Mouse (Mus musculus) thymus, adult 2 months (tissue): Measurements from ENCODE around the gene Rnf220. TPM values are rescaled to one million over a fixed set of nuclear protein-coding genes. Genes with fewer than 3 reads are reported as not detected.

Experiments
- DNase-seq: peaks from one replicate; pipeline ENCODE4 v3.0.0; 2021
- H3K27ac ChIP-seq: fragments of 200-500 bp; 2 replicates; pipeline ENCODE4 v1.5.1; 2012; ENCODE audit warnings: low read length, control low read depth; ENCODE audit not compliant: control insufficient read depth, insufficient read depth
- H3K27me3 ChIP-seq: fragments of 200-500 bp; 2 replicates; pipeline ENCODE4 v1.6.1; 2012; ENCODE audit warnings: mild to moderate bottlenecking, low read length, moderate library complexity, mixed read lengths; ENCODE audit not compliant: control insufficient read depth, insufficient read depth
- H3K36me3 ChIP-seq: fragments of 200-500 bp; 2 replicates; pipeline ENCODE4 v1.6.1; 2012; ENCODE audit warnings: mild to moderate bottlenecking, low read length, moderate library complexity; ENCODE audit not compliant: control insufficient read depth, insufficient read depth
- H3K4me1 ChIP-seq: fragments of 200-500 bp; replicated peaks from 2 replicates; pipeline ENCODE4 v1.6.1; 2012; ENCODE audit warnings: low read length; ENCODE audit not compliant: control insufficient read depth, insufficient read depth
- H3K4me3 ChIP-seq: fragments of 200-500 bp; 2 replicates; pipeline ENCODE4 v1.5.1; 2012; ENCODE audit warnings: mild to moderate bottlenecking, low read length, control low read depth, moderate library complexity; ENCODE audit not compliant: control insufficient read depth, insufficient read depth
- CTCF ChIP-seq: fragments of 200-500 bp; IDR thresholded peaks from 2 replicates; pipeline ENCODE4 v1.5.1; 2012; ENCODE audit warnings: mild to moderate bottlenecking, control low read depth, low read length, moderate library complexity, borderline replicate concordance; ENCODE audit not compliant: control insufficient read depth, poor library complexity, insufficient read depth; ENCODE audit errors: extremely low read depth
- POLR2A ChIP-seq: fragments of 200-500 bp; IDR thresholded peaks from 2 replicates; pipeline ENCODE4 v1.6.1; 2012; ENCODE audit warnings: mild to moderate bottlenecking, low read length, control low read depth, moderate library complexity; ENCODE audit not compliant: control insufficient read depth, poor library complexity, insufficient read depth; ENCODE audit errors: extremely low read depth
- WGBS: fragments of 180-500 bp; shearing (Covaris S2); methylation state at CpG from one replicate; pipeline ENCODE4 v1.1.7; 2018; 5-methylcytosine and 5-hydroxymethylcytosine counted together
- polyA plus RNA-seq: library from polyadenylated mRNA; depleted of rRNA; stranded (reverse); fragments of >200 nt; gene quantifications from 2 replicates; pipeline ENCODE4 v1.2.3, GENCODE M21; 2012

Gene Rnf220
- polyA plus RNA-seq, 1 experiment, result 178 TPM

- H3K36me3 ChIP-seq, result no peaks in the 10 kb centered on the region
- no peak overlapping the region for H3K27ac ChIP-seq
- no peak for DNase-seq
- no peaks in the 10 kb centered on the region for H3K4me1 ChIP-seq
- WGBS, result 95% methylated on average over 2 of the region's 2 CpGs
- no peak overlapping the region for H3K4me3 ChIP-seq
- H3K27me3 ChIP-seq, result no peaks in the 10 kb centered on the region
- TF ChIP-seq POLR2A (no peak), CTCF (no peak)
These were observed 125.0 kb downstream of the Rnf220 start for GRCm38 (mm10) chr4:117371896-117372295.

- no peak for DNase-seq
- 86% methylated on average over 5 of the region's 5 CpGs for WGBS
- no peaks in the 10 kb centered on the region for H3K27me3 ChIP-seq
- no peak overlapping the region for H3K27ac ChIP-seq
- H3K36me3 ChIP-seq, result no peaks in the 10 kb centered on the region
- TF ChIP-seq CTCF (no peak), POLR2A (no peak)
- no peak overlapping the region for H3K4me3 ChIP-seq
- H3K4me1 ChIP-seq, result no peaks in the 10 kb centered on the region
These were observed 126.5 kb downstream of the Rnf220 start for GRCm38 (mm10) chr4:117370354-117370753.

- no peak overlapping the region for H3K4me3 ChIP-seq
- no peaks in the 10 kb centered on the region for H3K4me1 ChIP-seq
- no peaks in the 10 kb centered on the region for H3K27me3 ChIP-seq
- DNase-seq, result no peak
- no peaks in the 10 kb centered on the region for H3K36me3 ChIP-seq
- TF ChIP-seq POLR2A (no peak), CTCF (no peak)
- 94% methylated on average over 3 of the region's 3 CpGs for whole genome bisulfite sequencing
- no peak overlapping the region for H3K27ac ChIP-seq
These were observed 127.3 kb downstream of the Rnf220 start for GRCm38 (mm10) chr4:117369571-117369970.

- no peak overlapping the region for H3K4me3 ChIP-seq
- no peaks in the 10 kb centered on the region for H3K27me3 ChIP-seq
- H3K4me1 ChIP-seq, result no peaks in the 10 kb centered on the region
- 96% methylated on average over 19 of the region's 19 CpGs for WGBS
- TF ChIP-seq CTCF, result no peak
- no peak for TF ChIP-seq POLR2A
- H3K36me3 ChIP-seq, result no peaks in the 10 kb centered on the region
- H3K27ac ChIP-seq, result no peak overlapping the region
- DNase-seq, result no peak
These were observed 129.5 kb downstream of the Rnf220 start for GRCm38 (mm10) chr4:117367365-117367764.

GRCm38 (mm10) chr4:117362085-117362484 lies 134.8 kb downstream of the Rnf220 start:
- 0 out of 2 replicates have a peak, but pooled peaks cover 5% of the 10 kb centered on the region for H3K4me1 ChIP-seq
- no peaks in the 10 kb centered on the region for H3K27me3 ChIP-seq
- H3K27ac ChIP-seq, result no peak overlapping the region
- no peak for TF ChIP-seq POLR2A
- no peak for TF ChIP-seq CTCF
- 88% methylated on average over 5 of the region's 5 CpGs for WGBS
- no peak for DNase-seq
- H3K4me3 ChIP-seq, result no peak overlapping the region
- H3K36me3 ChIP-seq, result no peaks in the 10 kb centered on the region

- no peak overlapping the region for H3K27ac ChIP-seq
- TF ChIP-seq POLR2A (no peak), CTCF (no peak)
- H3K4me1 ChIP-seq, result peaks cover 5% of the 10 kb centered on the region; the same call in 1 of the 2 replicates
- 95% methylated on average over 7 of the region's 7 CpGs for WGBS
- H3K27me3 ChIP-seq, result no peaks in the 10 kb centered on the region
- H3K36me3 ChIP-seq, result no peaks in the 10 kb centered on the region
- no peak for DNase-seq
- no peak overlapping the region for H3K4me3 ChIP-seq
These were observed 135.3 kb downstream of the Rnf220 start for GRCm38 (mm10) chr4:117361558-117361873.
